Mouse (Mus musculus) liver, embryonic 14.5 days (tissue): ENCODE results near the gene Adck1. TPM values are rescaled to one million over a fixed set of nuclear protein-coding genes. Genes with fewer than 3 reads are reported as not detected.

Source experiments
- ATAC-seq: fragments of 200-750 bp; cut with Nextera tagmentation; 2 replicates; pipeline ENCODE4 v1.8.0; 2017; ENCODE audit warnings: moderate number of reproducible peaks, mild to moderate bottlenecking, moderate library complexity; ENCODE audit not compliant: insufficient read depth
- DNase-seq, 3 experiments: peaks; one replicate each; pipeline ENCODE4 v3.0.0-alpha.2; 2012 to 2013; ENCODE audit warnings: low read depth in 3 of 3, low spot score in 3 of 3
- H3K27ac ChIP-seq: fragments of 300-500 bp; sonication (generic); 2 replicates; pipeline ENCODE4 v1.5.1; 2014; ENCODE audit warnings: moderate library complexity, mild to moderate bottlenecking, control low read depth, inconsistent platforms
- H3K27me3 ChIP-seq: fragments of 300-500 bp; sonication (generic); 2 replicates; pipeline ENCODE4 v1.6.1; 2014; ENCODE audit warnings: mild to moderate bottlenecking, low read length, moderate library complexity; ENCODE audit not compliant: control insufficient read depth, insufficient read depth
- H3K36me3 ChIP-seq: fragments of 300-500 bp; sonication (generic); replicated peaks from 2 replicates; pipeline ENCODE4 v1.6.1; 2014; ENCODE audit warnings: low read depth; ENCODE audit not compliant: control insufficient read depth, insufficient read depth
- H3K4me1 ChIP-seq, 2 experiments: fragments of 200-500 bp in 1 of 2; fragments of 300-500 bp in 1 of 2; sonication (generic) in 1 of 2; replicated peaks; 2 replicates each; pipeline ENCODE4 v1.6.1; 2012 to 2014; ENCODE audit warnings: antibody characterized with exemption in 1 of 2, inconsistent platforms in 1 of 2, low read length in 1 of 2; ENCODE audit not compliant: control insufficient read depth in 2 of 2, insufficient read depth in 2 of 2
- H3K4me2 ChIP-seq: fragments of 300-500 bp; sonication (generic); 2 replicates; pipeline ENCODE4 v1.6.1; 2014; ENCODE audit warnings: low read depth, mild to moderate bottlenecking, control low read depth, moderate library complexity
- H3K4me3 ChIP-seq, 2 experiments: fragments of 200-500 bp in 1 of 2; fragments of 300-500 bp in 1 of 2; sonication (generic) in 1 of 2; 2 replicates each; pipeline ENCODE4 v1.5.1; 2012 to 2014; ENCODE audit warnings: low read depth in 2 of 2, low read length in 2 of 2, mild to moderate bottlenecking in 2 of 2, control low read depth in 1 of 2, inconsistent platforms in 1 of 2, moderate library complexity in 1 of 2; ENCODE audit not compliant: insufficient read depth in 1 of 2
- H3K9ac ChIP-seq: fragments of 300-500 bp; sonication (generic); replicated peaks from 2 replicates; pipeline ENCODE4 v1.6.1; 2014; ENCODE audit warnings: mild to moderate bottlenecking, control low read depth, moderate library complexity
- H3K9me3 ChIP-seq: fragments of 300-500 bp; sonication (generic); 2 replicates; pipeline ENCODE4 v1.6.1; 2016; ENCODE audit warnings: low read length, mixed read lengths; ENCODE audit not compliant: control insufficient read depth
- CTCF ChIP-seq: IDR thresholded peaks from 2 replicates; pipeline ENCODE4 v1.5.1; 2016; ENCODE audit warnings: antibody characterized with exemption, low read depth, control low read depth
- EP300 ChIP-seq: IDR thresholded peaks from 2 replicates; pipeline ENCODE4 v1.6.1; 2016; ENCODE audit warnings: antibody characterized with exemption, low read depth
- WGBS: fragments of 180-500 bp; shearing (Covaris S2); extraction: QIAGEN DNeasy Blood & Tissue Kit; methylation state at CpG from one replicate; pipeline ENCODE4 v1.1.7; 2014; ENCODE audit not compliant: insufficient replicate concordance; 5-methylcytosine and 5-hydroxymethylcytosine counted together
- polyA plus RNA-seq, 2 experiments: library from polyadenylated mRNA; depleted of rRNA in 1 of 2; stranded (reverse) in 1 of 2; unstranded in 1 of 2; fragments of >200 nt; fragmentation: Nextera tagmentation in 1 of 2; extraction: Ambion mirVana in 1 of 2; gene quantifications; 2 replicates each; pipeline versions ENCODE4 v1.2.1 to v1.2.3; 2012 to 2014

The Adck1 gene
- polyA plus RNA-seq, 2 experiments: 5.8 to 6.5 TPM

DNA sequence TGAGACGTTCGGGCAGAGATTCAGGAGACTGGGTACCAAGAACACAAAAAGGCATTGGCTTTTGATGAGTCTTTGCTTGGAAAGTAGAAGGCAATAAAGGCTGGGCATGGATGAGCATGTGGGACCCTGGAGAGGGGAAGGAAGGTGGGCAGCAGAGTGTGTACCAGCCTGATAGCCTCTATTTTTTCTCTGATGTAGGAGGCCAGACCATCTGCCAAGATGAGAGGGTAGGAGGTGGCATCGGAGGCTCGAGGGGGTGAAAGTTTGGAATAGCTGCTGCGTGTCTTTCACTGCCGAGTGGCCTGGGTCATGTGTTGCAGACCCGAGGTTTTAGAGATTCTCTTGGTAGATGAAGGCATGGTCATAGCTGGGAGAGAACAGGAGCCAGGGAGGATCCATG, 72.8 kb downstream of the Adck1 start:
- TF ChIP-seq EP300 (no peak), CTCF (no peak)
- no peak overlapping the region for H3K27ac ChIP-seq
- ATAC-seq: no peak
- H3K9me3 ChIP-seq: no peaks in the 10 kb centered on the region
- H3K9ac ChIP-seq: no peak overlapping the region
- WGBS: 65% methylated on average over 7 of the region's 7 CpGs
- peaks cover 0 to 4% of the 10 kb centered on the region in 2 experiments; a peak in 1 of 4 replicates for H3K4me1 ChIP-seq
- no peaks in the 10 kb centered on the region for H3K36me3 ChIP-seq
- no peak overlapping the region for H3K4me2 ChIP-seq
- no peaks in the 10 kb centered on the region for H3K27me3 ChIP-seq
- no peak for DNase-seq
- no peak overlapping the region for H3K4me3 ChIP-seq

DNA sequence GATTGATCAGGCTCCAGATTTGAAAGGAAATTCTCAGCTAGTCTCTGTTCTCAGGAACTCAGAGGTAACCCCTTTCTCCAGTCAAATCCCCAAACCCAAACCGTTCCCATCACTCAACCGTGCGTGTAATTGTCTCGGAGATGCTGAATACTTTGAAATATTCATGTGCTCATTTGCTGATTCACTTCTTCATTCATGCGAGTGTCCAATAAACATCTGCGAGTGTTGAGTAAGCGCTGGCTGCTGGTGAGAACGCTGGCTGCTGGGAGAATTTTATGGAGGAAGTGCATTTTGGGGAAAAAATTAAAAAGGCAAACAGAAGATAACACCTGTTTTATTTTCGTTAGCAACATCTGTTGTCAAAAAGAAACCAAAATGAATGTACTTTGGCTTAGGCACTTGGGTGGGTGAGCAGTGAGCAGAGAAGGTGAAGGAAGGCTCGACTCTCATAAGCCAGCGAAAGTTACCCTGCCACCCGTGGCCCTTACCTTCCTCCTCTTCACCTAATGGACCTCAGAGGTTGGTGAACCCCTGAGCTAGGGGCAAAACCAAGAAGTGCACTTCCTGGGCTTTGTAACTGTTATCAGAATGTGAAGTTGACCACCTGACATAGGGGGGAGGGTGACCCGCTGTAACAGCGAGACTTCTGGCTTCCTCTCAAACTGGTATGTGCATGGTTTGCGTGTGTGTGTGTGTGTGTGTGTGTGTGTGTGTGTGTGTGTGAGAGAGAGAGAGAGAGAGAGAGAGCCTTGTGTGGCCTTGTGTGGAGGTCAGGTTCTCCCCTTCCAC, 76.8 kb downstream of the Adck1 start:
- Histone ChIP-seq H3K4me1 (no peaks in the 10 kb centered on the region), H3K9ac (no peak overlapping the region), H3K27me3 (no peaks in the 10 kb centered on the region), H3K27ac (no peak overlapping the region), H3K9me3 (no peaks in the 10 kb centered on the region), H3K4me2 (no peak overlapping the region), H3K36me3 (no peaks in the 10 kb centered on the region), H3K4me3 (no peak overlapping the region)
- no peak for DNase-seq
- WGBS: 54% methylated on average over 15 of the region's 15 CpGs
- ATAC-seq: no peak
- TF ChIP-seq CTCF: no peak

DNA sequence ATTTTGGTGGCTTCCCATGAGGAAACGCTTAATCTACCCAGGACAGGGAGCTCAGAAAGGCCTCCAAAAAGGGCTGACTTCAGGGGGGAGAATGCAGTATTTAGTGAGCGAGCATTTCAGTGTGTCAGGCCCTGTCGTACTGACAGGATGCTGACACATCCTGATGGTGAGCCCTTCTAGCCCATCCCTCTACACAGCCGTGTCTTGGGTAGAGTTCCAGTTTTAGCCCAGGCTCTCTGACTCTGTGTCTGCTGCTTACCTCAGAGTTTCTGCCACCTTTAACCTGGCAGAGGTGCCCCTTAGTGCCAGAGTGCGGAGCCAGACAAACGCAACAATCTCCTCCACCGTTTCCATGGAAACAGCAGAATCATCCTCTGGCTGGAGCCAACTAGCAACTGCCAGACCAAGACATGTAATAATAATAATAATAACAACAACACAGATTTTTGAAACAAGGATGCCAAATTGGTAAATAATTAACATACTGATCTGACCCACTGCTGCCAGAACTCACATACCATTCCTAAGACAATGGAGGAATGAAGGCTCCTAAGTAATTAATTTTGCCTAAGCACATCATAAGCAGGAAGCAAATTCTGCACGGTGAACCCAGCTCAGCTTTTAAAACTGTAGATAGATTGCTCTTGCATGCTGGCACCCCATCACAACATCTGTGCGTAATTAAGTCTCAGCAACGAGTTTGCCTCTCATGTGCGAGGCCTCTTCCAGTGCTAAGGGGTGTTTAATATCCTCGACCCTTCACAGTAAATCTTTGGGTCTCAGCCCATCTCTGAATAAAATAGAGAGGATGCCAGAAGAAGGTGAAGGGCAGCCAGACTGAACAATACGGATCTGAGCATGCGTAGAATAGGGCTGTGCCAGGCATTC, 81.8 kb downstream of the Adck1 start:
- TF ChIP-seq CTCF: no peak
- no peak for TF ChIP-seq EP300
- H3K4me3 ChIP-seq: no peak overlapping the region
- H3K9me3 ChIP-seq: no peaks in the 10 kb centered on the region
- H3K36me3 ChIP-seq: no peaks in the 10 kb centered on the region
- ATAC-seq: no peak
- no peak overlapping the region for H3K27ac ChIP-seq
- no peaks in the 10 kb centered on the region; a peak in 1 of 4 replicates for H3K4me1 ChIP-seq
- H3K4me2 ChIP-seq: no peak overlapping the region
- DNase-seq: no peak
- WGBS: 73% methylated on average over 14 of the region's 14 CpGs
- no peaks in the 10 kb centered on the region for H3K27me3 ChIP-seq
- no peak overlapping the region for H3K9ac ChIP-seq

DNA sequence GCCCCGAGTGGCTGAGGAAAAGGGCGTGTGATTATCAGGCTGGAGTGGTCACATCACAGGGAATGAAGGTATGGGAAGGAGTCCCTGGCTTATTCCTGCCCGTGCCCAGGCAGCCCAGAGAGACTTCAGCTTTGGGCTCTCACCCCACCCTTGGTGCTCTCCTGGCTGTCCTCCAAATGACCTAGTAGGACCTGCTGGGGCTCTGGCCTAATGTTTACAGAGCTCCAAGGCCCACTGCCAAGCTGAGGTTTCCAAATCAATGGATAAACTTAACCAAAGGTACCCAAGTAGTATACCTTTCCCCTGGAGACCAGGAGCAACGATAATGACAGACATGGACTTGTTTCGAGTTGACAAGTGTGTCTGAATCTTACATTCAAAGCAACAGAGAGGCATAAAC, 83.7 kb downstream of the Adck1 start:
- Histone ChIP-seq H3K27me3 (no peaks in the 10 kb centered on the region), H3K36me3 (no peaks in the 10 kb centered on the region), H3K9ac (no peak overlapping the region), H3K27ac (no peak overlapping the region), H3K9me3 (no peaks in the 10 kb centered on the region), H3K4me3 (no peak overlapping the region), H3K4me2 (no peak overlapping the region), H3K4me1 (no peaks in the 10 kb centered on the region; a peak in 1 of 4 replicates)
- ATAC-seq (no peak), DNase-seq (peak in 1 of 3 experiments; percentile 12)
- 63% methylated on average over 5 of the region's 5 CpGs for WGBS
- TF ChIP-seq CTCF (no peak), EP300 (no peak)

DNA sequence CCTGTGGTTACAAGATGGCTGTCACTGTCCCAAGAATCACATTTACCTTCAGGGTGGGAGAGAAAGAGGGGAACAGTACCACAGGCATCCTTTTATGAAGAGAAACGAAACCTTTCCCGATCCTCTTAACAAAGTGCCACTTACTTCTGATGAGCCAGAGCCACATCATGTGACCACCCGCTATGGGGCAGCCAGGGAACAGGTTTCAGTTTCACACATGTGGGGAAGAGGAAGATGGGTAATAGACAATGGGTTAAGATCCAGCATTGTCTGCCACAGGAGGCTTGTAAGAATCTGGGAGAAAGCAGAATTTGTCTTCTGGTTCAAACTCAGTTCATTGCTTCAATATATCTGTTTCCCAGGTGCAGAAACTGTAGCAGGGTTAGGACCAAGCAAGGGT, 85.1 kb downstream of the Adck1 start:
- Histone ChIP-seq H3K9ac (no peak overlapping the region), H3K4me2 (no peak overlapping the region), H3K4me3 (no peak overlapping the region), H3K36me3 (no peaks in the 10 kb centered on the region), H3K9me3 (no peaks in the 10 kb centered on the region), H3K27me3 (no peaks in the 10 kb centered on the region), H3K27ac (no peak overlapping the region), H3K4me1 (no peaks in the 10 kb centered on the region; a peak in 1 of 4 replicates)
- TF ChIP-seq CTCF (no peak), EP300 (no peak)
- ATAC-seq (no peak), DNase-seq (no peak)
- WGBS: 59% methylated on average over 3 of the region's 3 CpGs
